Mouse (Mus musculus) neural tube, embryonic 11.5 days (tissue): ENCODE data around the gene Gnpat. TPM values are rescaled to one million over a fixed set of nuclear protein-coding genes. Genes with fewer than 3 reads are reported as not detected.
A peak's percentile ranks its signal among the peaks of the same experiment; 100 is the strongest.

Source experiments
- ATAC-seq: fragments of 200-750 bp; cut with Nextera tagmentation; 2 replicates; pipeline ENCODE4 v1.8.0; 2017; ENCODE audit warnings: moderate number of reproducible peaks, mild to moderate bottlenecking, moderate TSS enrichment, moderate library complexity; ENCODE audit not compliant: insufficient read depth, low FRiP score, low TSS enrichment
- DNase-seq: peaks from one replicate; pipeline ENCODE4 v3.0.0-alpha.2; 2015; ENCODE audit warnings: low spot score
- H3K27ac ChIP-seq: fragments of 300-500 bp; sonication (generic); 2 replicates; pipeline ENCODE4 v1.5.1; 2014; ENCODE audit warnings: low read depth, mild to moderate bottlenecking, low read length
- H3K27me3 ChIP-seq: fragments of 300-500 bp; sonication (generic); 2 replicates; pipeline ENCODE4 v1.6.1; 2014; ENCODE audit warnings: mild to moderate bottlenecking, low read length, mixed read lengths; ENCODE audit not compliant: control insufficient read depth, insufficient read depth
- H3K36me3 ChIP-seq: fragments of 300-500 bp; sonication (generic); 2 replicates; pipeline ENCODE4 v1.6.1; 2014; ENCODE audit warnings: mild to moderate bottlenecking, low read length, moderate library complexity, mixed read lengths; ENCODE audit not compliant: control insufficient read depth, insufficient read depth
- H3K4me1 ChIP-seq: fragments of 300-500 bp; sonication (generic); 2 replicates; pipeline ENCODE4 v1.6.1; 2014; ENCODE audit warnings: low read length, mixed read lengths; ENCODE audit not compliant: control insufficient read depth, insufficient read depth
- H3K4me2 ChIP-seq: fragments of 300-500 bp; sonication (generic); 2 replicates; pipeline ENCODE4 v1.6.1; 2014; ENCODE audit warnings: low read depth, mild to moderate bottlenecking, moderate library complexity
- H3K4me3 ChIP-seq: fragments of 300-500 bp; sonication (generic); 2 replicates; pipeline ENCODE4 v1.5.1; 2014; ENCODE audit warnings: low read depth, low read length
- H3K9ac ChIP-seq: fragments of 300-500 bp; sonication (generic); 2 replicates; pipeline ENCODE4 v1.6.1; 2014; ENCODE audit warnings: mild to moderate bottlenecking, low read length
- H3K9me3 ChIP-seq: fragments of 300-500 bp; sonication (generic); 2 replicates; pipeline ENCODE4 v1.6.1; 2016; ENCODE audit warnings: low read length; ENCODE audit not compliant: control insufficient read depth
- WGBS: fragments of 180-500 bp; shearing (Covaris S2); extraction: QIAGEN DNeasy Blood & Tissue Kit; methylation state at CpG from one replicate; pipeline ENCODE4 v1.1.7; 2014; 5-methylcytosine and 5-hydroxymethylcytosine counted together
- polyA plus RNA-seq: library from polyadenylated mRNA; unstranded; fragments of >200 nt; fragmentation: Nextera tagmentation; extraction: Ambion mirVana; gene quantifications from 2 replicates; pipeline ENCODE4 v1.2.1, GENCODE M21; 2014

The Gnpat gene
- 139 and 140 TPM in 2 replicates for polyA plus RNA-seq

DNA sequence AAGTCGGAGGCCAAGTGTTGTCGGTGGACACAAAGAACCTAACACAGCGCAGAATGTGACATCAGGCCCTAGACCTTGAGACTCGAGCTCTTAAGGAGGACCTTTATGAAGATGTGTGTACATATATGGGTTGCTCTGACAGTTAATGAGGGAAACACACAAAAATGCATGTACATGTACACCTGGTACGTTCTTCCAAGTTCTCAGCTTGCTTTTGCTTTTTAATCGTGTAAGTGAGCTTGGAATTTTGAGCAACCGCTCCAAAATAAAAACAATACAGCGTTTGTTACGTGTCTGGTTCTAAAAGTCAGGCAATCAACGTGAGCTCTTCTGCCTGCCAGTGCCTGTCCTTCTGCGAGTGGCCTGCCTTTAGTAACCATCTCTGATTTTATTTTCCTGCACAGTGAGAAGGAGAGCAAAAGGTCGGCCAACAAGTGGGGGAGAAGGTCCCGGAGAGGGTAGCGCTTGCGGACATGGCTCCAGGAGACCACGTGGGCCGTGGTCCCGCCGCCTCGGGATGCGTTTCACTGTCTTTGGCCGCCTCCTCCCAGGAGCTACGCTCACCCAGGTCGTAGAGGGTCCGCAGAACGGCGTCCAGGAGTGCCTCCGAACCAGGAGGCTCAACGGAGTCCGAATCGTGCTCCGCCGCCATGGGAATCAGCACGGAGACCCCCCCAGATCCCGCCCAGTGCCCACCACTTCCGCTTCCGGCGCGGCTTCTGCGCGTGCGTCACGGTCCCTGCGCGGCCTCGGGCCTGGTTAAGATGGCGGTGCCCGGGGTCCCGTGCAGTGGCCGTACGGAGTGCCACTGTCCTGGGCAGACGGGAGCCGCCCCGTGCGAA, at the start of gene Gnpat, which contains the start of gene 2810004N23Rik:
Gene Gnpat (plus strand): TSS at position 713 of the 842 bp plus-strand sequence.
Gene 2810004N23Rik (minus strand): TSS at position 800 of the 842 bp plus-strand sequence.
- Histone ChIP-seq H3K4me1 (peaks cover 4% of the 10 kb centered on the region; the same call in 1 of the 2 replicates), H3K36me3 (peaks cover 14% of the 10 kb centered on the region), H3K4me3 (peak within 1 kb of the TSS; percentile 96), H3K9me3 (no peaks in the 10 kb centered on the region), H3K4me2 (peak within 1 kb of the TSS; percentile 50), H3K9ac (peak within 1 kb of the TSS; percentile 97), H3K27me3 (no peaks in the 10 kb centered on the region), H3K27ac (peak within 1 kb of the TSS; percentile 82)
- WGBS: 2% methylated on average over 55 of the region's 55 CpGs
- peak; percentile 99 for ATAC-seq
- DNase-seq: peak; percentile 94

DNA sequence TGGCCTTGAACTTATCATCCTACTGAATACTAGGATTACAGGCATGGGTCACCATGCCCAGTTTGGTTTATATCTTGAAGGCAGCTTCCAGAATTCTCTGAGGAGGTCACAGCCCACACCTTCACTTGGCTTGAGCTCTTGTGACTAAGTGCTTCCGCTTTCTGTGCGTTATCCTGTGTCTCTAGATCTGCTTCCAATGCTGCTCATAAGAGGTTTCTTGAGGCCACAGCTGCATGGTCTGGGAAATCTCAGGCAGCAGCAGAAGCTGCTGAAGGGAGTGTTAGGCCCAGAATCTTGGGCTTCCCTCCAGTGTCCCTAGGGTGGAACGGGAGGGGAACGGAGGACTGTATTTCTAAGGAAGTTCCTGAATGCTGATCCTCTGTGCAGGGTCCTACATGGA, 49.5 kb upstream of the Gnpat start:
- Histone ChIP-seq H3K4me1 (peaks cover 6% of the 10 kb centered on the region; the same call in 1 of the 2 replicates), H3K27me3 (no peaks in the 10 kb centered on the region), H3K4me3 (no peak overlapping the region), H3K36me3 (no peaks in the 10 kb centered on the region), H3K4me2 (no peak overlapping the region), H3K27ac (no peak overlapping the region), H3K9me3 (no peaks in the 10 kb centered on the region), H3K9ac (no peak overlapping the region)
- no peak for ATAC-seq
- WGBS: 96% methylated on average over 4 of the region's 4 CpGs
- DNase-seq: no peak

DNA sequence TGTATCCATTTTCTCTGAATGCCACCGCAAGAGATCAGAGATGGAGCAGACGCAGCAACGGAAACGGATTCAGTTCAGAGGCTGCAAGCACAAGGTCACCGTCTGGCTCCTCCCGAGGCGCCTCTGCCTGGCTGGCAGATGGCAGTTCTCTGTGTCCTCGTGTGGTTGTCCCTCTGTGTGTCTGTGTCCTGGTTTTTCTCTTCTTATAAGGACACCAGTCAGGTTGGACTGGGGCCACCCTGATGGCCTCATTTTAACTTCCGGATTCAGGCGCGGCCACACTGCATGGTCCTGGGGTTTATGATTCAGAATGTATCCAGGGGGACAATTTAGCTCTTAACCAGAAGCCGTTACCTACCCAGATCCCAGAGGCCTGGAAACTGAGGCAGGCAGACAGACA, 47.0 kb upstream of the Gnpat start:
- Histone ChIP-seq H3K9me3 (no peaks in the 10 kb centered on the region), H3K4me1 (no peaks in the 10 kb centered on the region), H3K4me3 (no peak overlapping the region), H3K9ac (no peak overlapping the region), H3K36me3 (no peaks in the 10 kb centered on the region), H3K4me2 (no peak overlapping the region), H3K27ac (no peak overlapping the region), H3K27me3 (no peaks in the 10 kb centered on the region)
- ATAC-seq: no peak
- DNase-seq: no peak
- WGBS: 92% methylated on average over 12 of the region's 12 CpGs

DNA sequence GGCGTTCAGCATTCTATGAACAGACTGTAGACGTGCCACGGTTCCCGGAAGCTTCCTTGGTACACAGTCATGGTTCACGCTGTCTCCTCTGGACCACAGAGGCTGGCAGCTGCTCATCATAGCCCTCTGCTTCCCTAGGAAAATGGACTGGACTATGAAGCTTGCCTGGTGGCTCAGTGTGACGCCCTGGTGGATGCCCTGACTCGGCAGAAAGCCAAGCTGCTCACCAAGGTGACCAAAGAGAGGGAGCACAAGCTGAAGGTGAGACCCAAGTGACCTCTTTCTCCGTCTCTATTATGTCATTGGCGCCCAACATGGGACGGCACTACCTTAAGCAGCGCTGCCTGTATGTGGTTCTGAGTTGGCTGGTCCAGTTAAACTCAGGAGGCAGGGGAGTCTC, 46.0 kb upstream of the Gnpat start:
- ATAC-seq: no peak
- Histone ChIP-seq H3K9ac (no peak overlapping the region), H3K4me3 (no peak overlapping the region), H3K27ac (no peak overlapping the region), H3K9me3 (no peaks in the 10 kb centered on the region), H3K4me1 (no peaks in the 10 kb centered on the region), H3K27me3 (no peaks in the 10 kb centered on the region), H3K36me3 (no peaks in the 10 kb centered on the region), H3K4me2 (no peak overlapping the region)
- WGBS: 83% methylated on average over 11 of the region's 11 CpGs
- DNase-seq: no peak

DNA sequence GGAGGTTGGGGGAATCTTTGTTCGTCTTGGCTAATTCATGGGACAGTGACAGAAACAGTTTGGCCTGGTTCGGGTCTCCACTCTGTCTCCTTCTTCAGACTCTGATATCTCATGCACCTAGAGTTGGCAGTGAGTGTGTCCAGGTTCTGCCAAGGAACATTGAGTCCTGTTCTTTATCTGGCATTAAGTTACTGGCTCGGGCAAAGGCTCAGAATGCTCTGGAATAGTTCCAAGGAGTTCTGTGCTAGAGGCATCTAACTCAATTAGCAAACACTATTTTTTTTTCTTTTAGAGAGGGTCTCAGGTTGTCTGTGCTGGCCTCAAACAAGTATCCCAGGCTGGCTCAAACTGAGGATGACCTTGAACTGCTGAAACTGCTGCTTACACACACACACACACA, 45.5 kb upstream of the Gnpat start:
- Histone ChIP-seq H3K9ac (no peak overlapping the region), H3K9me3 (no peaks in the 10 kb centered on the region), H3K36me3 (no peaks in the 10 kb centered on the region), H3K27ac (no peak overlapping the region), H3K4me3 (no peak overlapping the region), H3K27me3 (no peaks in the 10 kb centered on the region), H3K4me1 (no peaks in the 10 kb centered on the region), H3K4me2 (no peak overlapping the region)
- WGBS: 86% methylated on average over 3 of the region's 3 CpGs
- DNase-seq (no peak), ATAC-seq (no peak)

DNA sequence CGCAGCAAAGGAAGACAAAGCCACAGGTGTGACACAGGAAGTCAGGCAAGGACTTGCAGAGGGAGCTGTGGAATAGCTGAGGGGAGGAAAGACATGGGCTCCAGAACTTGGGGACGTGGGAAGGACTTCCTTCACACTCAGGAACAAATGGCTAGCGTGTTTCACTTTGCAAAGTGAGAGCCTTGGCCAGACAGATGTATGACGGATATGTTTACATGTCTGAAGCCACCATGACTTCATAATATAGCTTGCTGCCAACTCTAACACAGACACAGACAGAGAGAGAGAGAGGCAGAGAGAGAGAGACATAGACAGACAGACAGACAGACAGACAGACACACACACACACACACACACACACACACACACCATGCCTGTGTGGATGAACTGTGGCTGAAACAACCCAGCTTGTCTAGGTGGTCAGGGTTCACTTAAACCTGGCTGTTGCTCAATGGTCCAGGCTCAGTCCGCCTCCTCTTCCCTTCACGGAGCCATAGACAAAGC, 43.2 kb upstream of the Gnpat start:
- no peak overlapping the region for H3K4me2 ChIP-seq
- no peak overlapping the region for H3K4me3 ChIP-seq
- H3K9me3 ChIP-seq: no peaks in the 10 kb centered on the region
- H3K4me1 ChIP-seq: no peaks in the 10 kb centered on the region
- no peak overlapping the region for H3K9ac ChIP-seq
- no peak for DNase-seq
- H3K27ac ChIP-seq: no peak overlapping the region
- no peaks in the 10 kb centered on the region for H3K36me3 ChIP-seq
- no peaks in the 10 kb centered on the region for H3K27me3 ChIP-seq
- WGBS: 77% methylated on average over 6 of the region's 6 CpGs
- no peak for ATAC-seq

DNA sequence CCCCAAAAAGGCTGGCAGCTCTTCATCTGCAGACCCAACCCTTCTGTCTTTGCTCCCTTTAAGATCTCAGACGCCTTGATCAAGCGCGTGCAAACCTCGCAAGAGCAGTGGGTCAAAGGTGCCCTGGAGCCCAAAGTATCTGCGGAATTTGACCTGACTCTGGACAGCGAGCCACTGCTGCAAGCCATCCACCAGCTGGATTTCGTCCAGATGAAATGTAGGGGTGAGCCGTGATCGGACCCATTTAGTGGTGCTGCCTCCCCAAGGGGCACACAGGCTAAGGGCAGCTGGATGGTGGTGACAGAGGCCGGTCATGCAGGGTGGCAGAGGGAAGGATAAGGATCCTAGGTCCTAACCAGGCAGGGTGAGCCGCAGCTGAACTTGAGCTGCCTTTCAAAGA, 42.7 kb upstream of the Gnpat start:
- no peaks in the 10 kb centered on the region for H3K36me3 ChIP-seq
- H3K27ac ChIP-seq: no peak overlapping the region
- no peaks in the 10 kb centered on the region for H3K9me3 ChIP-seq
- no peaks in the 10 kb centered on the region for H3K27me3 ChIP-seq
- no peak overlapping the region for H3K4me2 ChIP-seq
- DNase-seq (no peak), ATAC-seq (no peak)
- no peaks in the 10 kb centered on the region for H3K4me1 ChIP-seq
- 74% methylated on average over 11 of the region's 11 CpGs for WGBS
- no peak overlapping the region for H3K4me3 ChIP-seq
- no peak overlapping the region for H3K9ac ChIP-seq

DNA sequence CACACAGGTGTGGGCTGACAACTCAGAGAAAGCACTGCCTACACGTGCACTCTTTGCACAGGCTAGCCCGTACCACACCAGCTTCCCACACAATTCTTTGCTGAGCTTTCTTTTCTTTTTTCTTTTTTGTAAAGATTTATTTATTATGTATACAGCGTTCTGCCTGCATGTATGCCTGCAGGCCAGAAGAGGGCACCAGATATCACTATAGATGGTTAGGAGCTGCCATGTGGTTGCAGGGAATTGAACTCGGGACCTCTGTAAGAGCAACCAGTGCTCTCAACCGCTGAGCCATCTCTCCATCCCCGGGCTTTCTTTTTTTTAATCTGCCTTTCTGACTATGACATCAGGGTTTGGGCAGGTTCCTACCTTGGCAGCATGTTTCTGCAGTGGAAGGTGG, 39.3 kb upstream of the Gnpat start:
- no peak overlapping the region for H3K4me3 ChIP-seq
- H3K4me1 ChIP-seq: no peaks in the 10 kb centered on the region
- ATAC-seq: no peak
- WGBS: 84% methylated on average over 6 of the region's 6 CpGs
- H3K4me2 ChIP-seq: no peak overlapping the region
- no peak for DNase-seq
- no peaks in the 10 kb centered on the region for H3K36me3 ChIP-seq
- no peak overlapping the region for H3K27ac ChIP-seq
- H3K9me3 ChIP-seq: no peaks in the 10 kb centered on the region
- H3K9ac ChIP-seq: no peak overlapping the region
- H3K27me3 ChIP-seq: no peaks in the 10 kb centered on the region

DNA sequence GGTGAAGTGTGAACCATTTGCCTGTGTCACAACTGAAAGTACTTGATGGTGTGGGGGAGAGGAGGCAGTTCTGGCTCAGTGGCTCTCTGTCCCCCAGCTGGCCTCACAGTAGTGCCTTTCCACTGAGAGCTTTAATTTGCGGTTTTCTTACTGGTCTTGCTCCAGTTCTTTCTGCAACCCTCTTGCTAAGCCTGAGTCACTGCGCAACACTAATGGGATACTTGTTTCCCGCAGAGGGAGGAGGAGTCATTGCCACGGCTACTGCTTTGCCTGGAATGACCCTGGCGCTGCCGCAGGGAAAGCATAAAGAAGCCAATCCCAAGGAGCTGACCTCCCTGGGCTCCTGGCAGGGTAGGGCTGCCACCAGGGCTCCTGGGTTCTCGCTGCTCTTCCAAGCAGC, 36.2 kb upstream of the Gnpat start:
- Histone ChIP-seq H3K4me2 (no peak overlapping the region), H3K27me3 (no peaks in the 10 kb centered on the region), H3K36me3 (no peaks in the 10 kb centered on the region), H3K9ac (no peak overlapping the region), H3K4me1 (no peaks in the 10 kb centered on the region), H3K27ac (no peak overlapping the region), H3K9me3 (no peaks in the 10 kb centered on the region), H3K4me3 (no peak overlapping the region)
- DNase-seq (no peak), ATAC-seq (no peak)
- WGBS: 23% methylated on average over 7 of the region's 7 CpGs
